Mouse (Mus musculus) heart, adult 9 months (tissue): ENCODE measurements around the gene Pcca.
A peak's percentile ranks its signal among the peaks of the same experiment; 100 is the strongest.

Source experiments
- DNase-seq, 2 experiments: peaks; one replicate each; pipeline ENCODE4 v3.0.0; 2022; ENCODE audit warnings: low spot score in 2 of 2

Pcca gene

GRCm38 (mm10) chr14:122534017-122534924 is at the start of gene Pcca:
Gene Pcca (plus strand): TSS chr14:122534324.
- DNase-seq = peak; percentile 98

- DNase-seq = no peak
These were observed 49.7 kb upstream of the Pcca start for GRCm38 (mm10) chr14:122484458-122484843.

GRCm38 (mm10) chr14:122484844-122485551 is 49.1 kb upstream of the Pcca start:
- no peak for DNase-seq

GRCm38 (mm10) chr14:122485635-122486181 is 48.4 kb upstream of the Pcca start:
- no peak for DNase-seq

GRCm38 (mm10) chr14:122486611-122487010 is 47.5 kb upstream of the Pcca start:
- no peak for DNase-seq

GRCm38 (mm10) chr14:122487366-122487765 is 46.8 kb upstream of the Pcca start:
- DNase-seq = no peak

GRCm38 (mm10) chr14:122489041-122489440 is 45.1 kb upstream of the Pcca start:
- no peak for DNase-seq

GRCm38 (mm10) chr14:122489686-122490414 is 44.3 kb upstream of the Pcca start:
- DNase-seq = no peak

- no peak for DNase-seq
These were observed 43.4 kb upstream of the Pcca start, which contains the start of gene Gm10837 for GRCm38 (mm10) chr14:122490441-122491328. Gene Gm10837 (plus strand): TSS chr14:122490586.

GRCm38 (mm10) chr14:122491521-122491920 is 42.6 kb upstream of the Pcca start:
- DNase-seq = no peak

- no peak for DNase-seq
These were observed 42.1 kb upstream of the Pcca start for GRCm38 (mm10) chr14:122492015-122492414.

- no peak for DNase-seq
These were observed 25.1 kb upstream of the Pcca start for GRCm38 (mm10) chr14:122509058-122509457.

- DNase-seq = no peak
These were observed 22.6 kb upstream of the Pcca start for GRCm38 (mm10) chr14:122511519-122511918.

GRCm38 (mm10) chr14:122513511-122514036 is 20.6 kb upstream of the Pcca start:
- no peak for DNase-seq

GRCm38 (mm10) chr14:122528475-122528874 is 5.6 kb upstream of the Pcca start:
- DNase-seq = no peak

GRCm38 (mm10) chr14:122535986-122536385 is 1.9 kb downstream of the Pcca start:
- no peak for DNase-seq

- DNase-seq = no peak
These were observed 14.3 kb downstream of the Pcca start for GRCm38 (mm10) chr14:122548421-122548820.

- DNase-seq = no peak
These were observed 14.8 kb downstream of the Pcca start for GRCm38 (mm10) chr14:122548905-122549304.

GRCm38 (mm10) chr14:122552761-122553445 is 18.8 kb downstream of the Pcca start:
- no peak for DNase-seq

GRCm38 (mm10) chr14:122557353-122557752 is 23.2 kb downstream of the Pcca start:
- no peak for DNase-seq
